ENCODE assay signal across 9 mouse cellular contexts in the genomic region with DNA sequence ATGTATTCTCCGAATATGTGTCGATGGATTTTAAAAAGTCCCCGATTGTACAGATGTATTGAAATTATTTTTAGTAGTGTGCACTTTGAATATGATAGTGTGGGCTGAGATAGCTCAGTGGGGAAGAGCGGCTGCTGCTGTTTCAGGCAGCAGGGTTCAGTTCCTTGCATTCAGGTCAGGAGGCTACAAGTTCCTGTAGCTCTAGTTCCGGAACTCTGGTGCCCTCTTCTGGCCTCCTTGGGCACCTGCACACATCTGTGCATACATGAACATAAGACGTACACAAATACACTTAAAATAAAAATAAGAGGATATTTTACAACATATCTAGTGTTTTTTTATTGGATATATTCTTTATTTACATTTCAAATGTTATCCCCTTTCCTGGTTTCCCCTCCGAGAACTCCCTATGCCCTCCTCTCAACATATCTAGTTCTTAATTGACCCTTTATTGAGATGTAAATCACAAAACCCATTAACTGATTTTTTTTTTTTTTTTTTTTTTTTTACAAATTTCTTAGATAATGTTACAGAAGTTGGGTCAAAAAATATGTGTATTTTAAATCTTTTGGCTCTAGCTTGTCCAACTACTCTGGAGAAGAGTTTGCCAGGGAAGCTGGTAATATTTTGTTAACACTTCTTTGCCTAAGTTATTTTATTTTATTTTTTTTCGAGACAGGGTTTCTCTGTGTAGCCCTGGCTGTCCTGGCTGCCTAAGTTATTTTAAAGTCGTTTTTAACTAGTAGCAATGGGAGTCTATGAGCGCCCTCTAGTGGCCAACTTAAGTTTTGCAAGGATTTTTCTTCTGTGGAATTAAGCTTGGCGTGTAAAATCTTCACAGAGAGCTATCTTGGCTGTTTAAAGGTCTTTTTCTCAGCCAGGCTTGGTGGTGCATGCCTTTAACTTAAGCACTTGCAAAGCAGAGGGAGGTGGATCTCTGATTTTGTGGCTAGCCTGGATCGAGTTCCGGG. TPM values are rescaled to one million over a fixed set of nuclear protein-coding genes. Genes with fewer than 3 reads are reported as not detected.
DNase-seq lines count a peak whose midpoint lies in the region; ATAC-seq lines count a peak whose summit lies in the region.
"Had no signal": no experiment of that assay in that cellular context is flagged by ENCODE, and none has a peak within 500 bp of the region (broad histone marks: within the 10 kb centered on the region; RNA-seq: fewer than 3 reads in every experiment).

No protein-coding gene starts in this region.

- DNase-seq in ovary, postnatal 14 days (ENCODE audit: low spot score) = peak; percentile 76
- no peak for DNase-seq in ovary, postnatal 36 days (ENCODE audit: low spot score)
- peak; percentile 75 for DNase-seq in c-Kit-positive CD71-positive TER-119-negative erythroid progenitor cells, embryonic 14.5 days (ENCODE audit: low read depth)
- DNase-seq in induced T-regulatory cell, adult 2 months (ENCODE audit: low read depth) = peak; percentile 91
- DNase-seq in limb, embryonic 11.5 days (ENCODE audit: low spot score) = peak; percentile 88
- DNase-seq in thymus, postnatal 0 days (ENCODE audit: low spot score) = peak; percentile 84

- ATAC-seq in forebrain, embryonic 15.5 days (replicated peaks) = peak; percentile 29
- no peak for ATAC-seq in limb, embryonic 11.5 days (ENCODE audit: insufficient number of reproducible peaks, low FRiP score, low TSS enrichment, low read depth)
- ATAC-seq in neural tube, embryonic 12.5 days (ENCODE audit: low FRiP score, low read depth) = 0 out of 2 replicates have a peak, but pooled peaks have one; percentile 30

- H3K9ac ChIP-seq in forebrain, embryonic 15.5 days (replicated peaks) = no peak overlapping the region
- no peak overlapping the region for H3K9ac ChIP-seq in limb, embryonic 11.5 days (ENCODE audit: low read length)
- no peak overlapping the region for H3K9ac ChIP-seq in neural tube, embryonic 12.5 days

- no peaks in the 10 kb centered on the region for H3K9me3 ChIP-seq in forebrain, embryonic 15.5 days
- no peaks in the 10 kb centered on the region for H3K9me3 ChIP-seq in limb, embryonic 11.5 days (ENCODE audit: control insufficient read depth, low read length)
- no peaks in the 10 kb centered on the region for H3K9me3 ChIP-seq in neural tube, embryonic 12.5 days

- 59% methylated on average over 13 of the region's 13 CpGs for WGBS in forebrain, embryonic 15.5 days
- 55% methylated on average over 13 of the region's 13 CpGs for WGBS in limb, embryonic 11.5 days
- 56% methylated on average over 13 of the region's 13 CpGs for WGBS in neural tube, embryonic 12.5 days

- H3K4me3 ChIP-seq in forebrain, embryonic 15.5 days = no peak overlapping the region
- no peak overlapping the region for H3K4me3 ChIP-seq in limb, embryonic 11.5 days (ENCODE audit: low read depth, low read length)
- H3K4me3 ChIP-seq in neural tube, embryonic 12.5 days = no peak overlapping the region
- H3K4me3 ChIP-seq: myocyte had no signal

- no peak overlapping the region for H3K27ac ChIP-seq in forebrain, embryonic 15.5 days (replicated peaks)
- no peak overlapping the region for H3K27ac ChIP-seq in limb, embryonic 11.5 days (replicated peaks; ENCODE audit: low read depth, low read length)
- H3K27ac ChIP-seq in neural tube, embryonic 12.5 days = no peak overlapping the region

- no peaks in the 10 kb centered on the region for H3K4me1 ChIP-seq in forebrain, embryonic 15.5 days
- no peaks in the 10 kb centered on the region for H3K4me1 ChIP-seq in limb, embryonic 11.5 days (ENCODE audit: control insufficient read depth, insufficient read depth, low read length)
- H3K4me1 ChIP-seq in neural tube, embryonic 12.5 days = no peaks in the 10 kb centered on the region

- H3K36me3 ChIP-seq in forebrain, embryonic 15.5 days = no peaks in the 10 kb centered on the region
- H3K36me3 ChIP-seq in limb, embryonic 11.5 days (ENCODE audit: control insufficient read depth, insufficient read depth, low read length) = no peaks in the 10 kb centered on the region
- H3K36me3 ChIP-seq in neural tube, embryonic 12.5 days = no peaks in the 10 kb centered on the region

- H3K27me3 ChIP-seq in forebrain, embryonic 15.5 days = no peaks in the 10 kb centered on the region
- H3K27me3 ChIP-seq in limb, embryonic 11.5 days (ENCODE audit: control insufficient read depth, insufficient read depth, low read length) = no peaks in the 10 kb centered on the region
- H3K27me3 ChIP-seq in neural tube, embryonic 12.5 days (replicated peaks) = no peaks in the 10 kb centered on the region

- no peak overlapping the region for H3K4me2 ChIP-seq in forebrain, embryonic 15.5 days (replicated peaks)
- H3K4me2 ChIP-seq in limb, embryonic 11.5 days (ENCODE audit: low read depth, severe bottlenecking) = no peak overlapping the region
- no peak overlapping the region for H3K4me2 ChIP-seq in neural tube, embryonic 12.5 days (replicated peaks)

RNA-seq across cellular contexts. Expression of a gene that starts 11.0 kb away (rescaled TPM):
- 34.8 and 40.0 TPM in 2 replicates for polyA plus RNA-seq in forebrain, embryonic 15.5 days (2015; fragmentation: Nextera tagmentation; extraction: Ambion mirVana)
- polyA plus RNA-seq in limb, embryonic 11.5 days (2014; fragmentation: Nextera tagmentation; extraction: Ambion mirVana) = 4.5 and 4.9 TPM in 2 replicates
- 40.2 TPM in 2 replicates for polyA plus RNA-seq in neural tube, embryonic 12.5 days (2016; fragmentation: Nextera tagmentation; extraction: Ambion mirVana)
- polyA plus RNA-seq in thymus, postnatal 0 days (2015; fragmentation: Nextera tagmentation; extraction: Ambion mirVana) = 0.21 and 0.55 TPM in 2 replicates
- polyA plus RNA-seq: myocyte had no signal

RNA-seq across cellular contexts. Expression of a gene that starts 43.9 kb away (rescaled TPM):
- 28.6 and 30.7 TPM in 2 replicates for polyA plus RNA-seq in forebrain, embryonic 15.5 days (2015; fragmentation: Nextera tagmentation; extraction: Ambion mirVana)
- polyA plus RNA-seq in limb, embryonic 11.5 days (2014; fragmentation: Nextera tagmentation; extraction: Ambion mirVana) = 33.5 and 34.5 TPM in 2 replicates
- polyA plus RNA-seq in neural tube, embryonic 12.5 days (2016; fragmentation: Nextera tagmentation; extraction: Ambion mirVana) = 51.6 and 54.4 TPM in 2 replicates
- 14.6 and 17.0 TPM in 2 replicates for polyA plus RNA-seq in thymus, postnatal 0 days (2015; fragmentation: Nextera tagmentation; extraction: Ambion mirVana)
